Mouse (Mus musculus) CH12.LX (cell line): ENCODE measurements at regions not wholly inside any gene's neighbourhood (a gene's known extent, or its start where the extent isn't known, plus 50 kb on each side); places are given as distances from the start of the nearest gene placed in this dataset.

Experiments used
- DNase-seq: peaks from one replicate; pipeline ENCODE4 v3.0.0-alpha.2; 2013; ENCODE audit errors: extremely low read depth
- H3K27ac ChIP-seq: 2 replicates; pipeline ENCODE4 v1.5.1; 2012; ENCODE audit warnings: low read depth, mild to moderate bottlenecking, control low read depth, moderate library complexity; ENCODE audit not compliant: insufficient read depth
- H3K27me3 ChIP-seq: replicated peaks from 2 replicates; pipeline ENCODE3; 2012; ENCODE audit warnings: inconsistent platforms
- H3K36me3 ChIP-seq, 2 experiments: replicated peaks in 1 of 2; 2 replicates each; pipeline versions ENCODE3 to v1.6.1; 2012; ENCODE audit warnings: inconsistent platforms in 1 of 2, low read length in 1 of 2, mild to moderate bottlenecking in 1 of 2, mixed read lengths in 1 of 2, moderate library complexity in 1 of 2; ENCODE audit not compliant: control insufficient read depth in 1 of 2, insufficient read depth in 1 of 2
- H3K4me1 ChIP-seq, 2 experiments: 2 replicates each; pipeline ENCODE4 v1.6.1; 2012; ENCODE audit warnings: inconsistent platforms in 1 of 2, moderate library complexity in 1 of 2; ENCODE audit not compliant: insufficient read depth in 2 of 2, control insufficient read depth in 1 of 2
- H3K4me2 ChIP-seq: 2 replicates; pipeline ENCODE4 v1.6.1; 2012; ENCODE audit warnings: low read depth, mild to moderate bottlenecking, control low read depth; ENCODE audit not compliant: poor library complexity, insufficient read depth, severe bottlenecking
- H3K4me3 ChIP-seq, 3 experiments: fragments of 150-350 bp in 1 of 3; sonication (generic) in 1 of 3; replicated peaks in 1 of 3; 2 replicates each; pipeline versions ENCODE3 to v1.5.1; 2011 to 2012; ENCODE audit warnings: low read depth in 2 of 3, low read length in 2 of 3, mild to moderate bottlenecking in 2 of 3, moderate library complexity in 2 of 3, control low read depth in 1 of 3, improper control_type of control experiment in 1 of 3, inconsistent platforms in 1 of 3, mixed read lengths in 1 of 3; ENCODE audit not compliant: poor library complexity in 1 of 3
- H3K79me2 ChIP-seq: replicated peaks from 2 replicates; pipeline ENCODE4 v1.6.1; 2012; ENCODE audit warnings: mild to moderate bottlenecking, moderate library complexity; ENCODE audit not compliant: control insufficient read depth, poor library complexity, insufficient read depth, severe bottlenecking; ENCODE audit errors: extremely low read depth
- H3K9ac ChIP-seq: 2 replicates; pipeline ENCODE4 v1.6.1; 2012; ENCODE audit warnings: low read depth, mild to moderate bottlenecking, control low read depth, moderate library complexity; ENCODE audit not compliant: insufficient read depth
- H3K9me3 ChIP-seq: replicated peaks from 2 replicates; pipeline ENCODE3; 2012; ENCODE audit warnings: low read length, inconsistent platforms, mixed read lengths
- BHLHE40 ChIP-seq: IDR thresholded peaks from 2 replicates; pipeline ENCODE4 v1.6.1; 2011; ENCODE audit warnings: mild to moderate bottlenecking, low read depth, low read length, improper control_type of control experiment
- CHD2 ChIP-seq: IDR thresholded peaks from 2 replicates; pipeline ENCODE4 v1.6.1; 2011; ENCODE audit warnings: low read length, improper control_type of control experiment
- CTCF ChIP-seq, 2 experiments: IDR thresholded peaks in 1 of 2; conservative IDR thresholded peaks in 1 of 2; 2 replicates each; pipeline ENCODE4 v1.5.1; 2011 to 2012; ENCODE audit warnings: low read depth in 2 of 2, low read length in 2 of 2, improper control_type of control experiment in 1 of 2, inconsistent platforms in 1 of 2, mild to moderate bottlenecking in 1 of 2, moderate library complexity in 1 of 2
- E2F4 ChIP-seq: IDR thresholded peaks from 2 replicates; pipeline ENCODE4 v1.6.1; 2011; ENCODE audit warnings: low read depth, low read length, improper control_type of control experiment; ENCODE audit not compliant: insufficient replicate concordance
- EP300 ChIP-seq: IDR thresholded peaks from 2 replicates; pipeline ENCODE4 v1.6.1; 2011; ENCODE audit warnings: low read length, improper control_type of control experiment
- GABPA ChIP-seq: IDR thresholded peaks from 2 replicates; pipeline ENCODE4 v1.6.1; 2012; ENCODE audit warnings: low read depth, low read length, improper control_type of control experiment, inconsistent platforms; ENCODE audit not compliant: insufficient replicate concordance
- HCFC1 ChIP-seq: IDR thresholded peaks from 2 replicates; pipeline ENCODE4 v1.6.1; 2012; ENCODE audit warnings: low read depth, mild to moderate bottlenecking, inconsistent platforms, low read length, improper control_type of control experiment
- JUND ChIP-seq: conservative IDR thresholded peaks from 2 replicates; pipeline ENCODE4 v1.6.1; 2011; ENCODE audit warnings: low read depth, low read length, improper control_type of control experiment
- KAT2A ChIP-seq: IDR thresholded peaks from 2 replicates; pipeline ENCODE4 v1.6.1; 2012; ENCODE audit warnings: low read length, improper control_type of control experiment, inconsistent platforms; ENCODE audit not compliant: insufficient replicate concordance
- MAX ChIP-seq: IDR thresholded peaks from 2 replicates; pipeline ENCODE4 v1.6.1; 2011; ENCODE audit warnings: low read length, improper control_type of control experiment
- MEF2A ChIP-seq: IDR thresholded peaks from 2 replicates; pipeline ENCODE4 v1.6.1; 2014; ENCODE audit warnings: low read depth, mild to moderate bottlenecking, inconsistent platforms, low read length, improper control_type of control experiment, borderline replicate concordance
- NELFE ChIP-seq: IDR thresholded peaks from 2 replicates; pipeline ENCODE4 v1.6.1; 2011; ENCODE audit warnings: low read depth, low read length, improper control_type of control experiment
- NRF1 ChIP-seq: IDR thresholded peaks from 2 replicates; pipeline ENCODE4 v1.6.1; 2014; ENCODE audit warnings: low read depth, mild to moderate bottlenecking, inconsistent platforms, low read length, improper control_type of control experiment, moderate library complexity
- POLR2A ChIP-seq: IDR thresholded peaks from 2 replicates; pipeline ENCODE4 v1.6.1; 2011; ENCODE audit warnings: low read depth, mild to moderate bottlenecking, improper control_type of control experiment, low read length
- POLR2AphosphoS2 ChIP-seq: IDR thresholded peaks from 2 replicates; pipeline ENCODE4 v1.6.1; 2011; ENCODE audit warnings: low read depth, low read length, improper control_type of control experiment
- TCF12 ChIP-seq: IDR thresholded peaks from 2 replicates; pipeline ENCODE4 v1.6.1; 2014; ENCODE audit warnings: low read depth, mild to moderate bottlenecking, inconsistent platforms, low read length, improper control_type of control experiment
- USF1 ChIP-seq: IDR thresholded peaks from 2 replicates; pipeline ENCODE4 v1.6.1; 2014; ENCODE audit warnings: low read depth, mild to moderate bottlenecking, inconsistent platforms, low read length, improper control_type of control experiment
- ZC3H11A ChIP-seq: IDR thresholded peaks from 2 replicates; pipeline ENCODE4 v1.6.1; 2012; ENCODE audit warnings: low read depth, mild to moderate bottlenecking, inconsistent platforms, low read length, improper control_type of control experiment
- dilution Hi-C: fragments of 300-500 bp; cut with MboI; formaldehyde crosslinking; loops from 2 replicates; pipeline ENCODE4 v1.14.3; 2020; ENCODE audit warnings: low sequenced_read_pairs; ENCODE audit not compliant: extremely low pct_unique_long_range_greater_than_20kb, extremely low pct_ligation_motif_present
- in situ Hi-C: fragments of 300-500 bp; cut with MboI; formaldehyde crosslinking; loops from 3 replicates; pipeline ENCODE4 v1.14.3; 2019; ENCODE audit warnings: low sequenced_read_pairs, low pct_ligation_motif_present, low pct_unique_long_range_greater_than_20kb, mixed read lengths

DNA sequence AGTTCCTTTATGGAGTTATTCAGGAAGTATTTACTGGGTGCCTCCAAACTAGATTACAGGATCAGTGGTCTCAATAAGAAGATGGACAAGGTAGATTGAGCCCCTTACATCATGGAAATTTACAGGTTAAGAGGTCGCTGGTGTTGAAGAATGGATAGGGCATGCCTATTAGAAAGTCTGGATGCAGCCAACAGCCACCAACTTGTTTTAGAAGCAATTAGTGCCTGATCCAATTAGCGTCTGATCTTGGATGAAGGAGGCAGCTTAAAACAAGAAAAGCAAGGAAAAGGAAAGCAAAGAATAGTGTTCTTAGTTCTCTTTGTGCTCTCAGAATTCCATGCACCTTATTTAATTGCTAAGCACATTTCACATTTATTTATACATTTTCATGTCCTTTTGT, 182.8 kb upstream of the Tsc22d2 start:
- Histone ChIP-seq H3K4me1 (no peaks in the 10 kb centered on the region), H3K79me2 (no peaks in the 10 kb centered on the region), H3K4me3 (no peak overlapping the region), H3K9me3 (no peaks in the 10 kb centered on the region), H3K4me2 (no peak overlapping the region), H3K9ac (no peak overlapping the region), H3K36me3 (no peaks in the 10 kb centered on the region), H3K27ac (no peak overlapping the region), H3K27me3 (no peaks in the 10 kb centered on the region)
- TF ChIP-seq HCFC1 (no peak), GABPA (no peak)
- dilution Hi-C loops = no loop called here
- in situ Hi-C loops = no loop called here
- no peak for DNase-seq

DNA sequence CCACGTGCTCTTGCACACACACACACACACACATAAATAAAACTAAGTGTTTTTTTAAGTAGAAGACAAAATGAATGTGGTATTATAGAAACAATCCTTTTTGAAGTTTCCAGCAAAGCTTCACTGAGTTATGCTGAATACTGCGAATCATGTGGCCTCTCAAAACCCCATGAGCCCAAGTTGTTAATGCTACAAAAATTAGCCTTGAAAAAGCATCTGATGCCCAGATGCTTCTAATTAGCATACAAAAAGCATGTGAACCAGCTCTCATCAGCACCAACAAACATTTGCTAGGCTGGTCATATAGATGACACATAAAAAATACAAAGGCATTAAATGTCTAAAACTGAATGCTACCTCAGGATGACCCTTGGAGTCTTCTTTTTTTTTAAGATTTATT, 181.2 kb upstream of the Tsc22d2 start:
- no peaks in the 10 kb centered on the region for H3K27me3 ChIP-seq
- no peak overlapping the region for H3K9ac ChIP-seq
- H3K27ac ChIP-seq = no peak overlapping the region
- H3K36me3 ChIP-seq = no peaks in the 10 kb centered on the region
- DNase-seq = no peak
- in situ Hi-C loops = no loop called here
- TF ChIP-seq POLR2AphosphoS2 (no peak), EP300 (no peak), JUND (no peak), BHLHE40 (no peak), HCFC1 (no peak), MEF2A (no peak), E2F4 (no peak)
- dilution Hi-C loops = no loop called here
- H3K4me2 ChIP-seq = no peak overlapping the region
- no peaks in the 10 kb centered on the region for H3K4me1 ChIP-seq
- H3K79me2 ChIP-seq = no peaks in the 10 kb centered on the region
- no peak overlapping the region for H3K4me3 ChIP-seq
- no peaks in the 10 kb centered on the region for H3K9me3 ChIP-seq

DNA sequence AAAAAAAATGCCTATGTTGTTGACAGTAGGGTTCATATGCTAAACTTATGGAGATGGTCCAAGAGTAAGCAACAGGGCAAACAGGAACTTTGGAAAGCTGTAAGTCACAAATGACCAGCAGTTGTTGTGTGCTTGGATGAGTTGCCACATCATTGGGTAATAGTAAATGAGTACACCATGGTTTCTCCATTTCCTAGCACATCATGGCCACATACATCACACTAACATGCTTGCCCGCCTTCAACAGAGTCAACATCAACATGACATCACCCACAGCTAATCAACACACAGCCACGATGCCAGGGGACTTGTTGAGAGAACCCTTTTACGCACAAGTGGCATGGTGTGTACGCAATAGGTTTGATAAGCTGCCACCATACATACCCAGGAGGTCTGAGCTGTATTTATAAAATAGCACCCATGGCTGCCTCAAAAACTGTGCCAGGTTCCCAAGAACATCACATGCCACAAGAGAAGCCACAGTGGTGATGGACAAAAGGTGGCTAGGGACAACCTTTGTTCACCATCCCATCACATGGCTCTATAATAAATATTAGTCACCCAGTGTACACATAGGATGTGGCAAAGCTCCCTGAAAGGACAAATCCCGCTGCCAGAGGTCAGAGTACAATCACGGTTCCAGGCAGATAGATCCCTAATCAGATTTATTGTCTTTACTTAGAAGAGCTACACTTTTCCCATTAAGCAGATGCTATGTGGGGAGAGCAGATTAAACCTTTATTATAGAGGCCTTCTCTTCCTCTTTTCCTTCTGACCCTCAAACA, 179.5 kb upstream of the Tsc22d2 start:
- no peaks in the 10 kb centered on the region for H3K79me2 ChIP-seq
- H3K9me3 ChIP-seq = peaks cover 4% of the 10 kb centered on the region
- DNase-seq = no peak
- in situ Hi-C loops = no loop called here
- TF ChIP-seq NELFE (no peak), CHD2 (no peak), POLR2A (no peak), MAX (no peak), CTCF (conservative IDR thresholded peaks at IDR 0.05 in 1 of 2, IDR thresholded peaks at IDR 0.05 in 1 of 2; ENCODE audit: low read depth in 2 of 2, low read length in 2 of 2) (no peak), KAT2A (no peak), TCF12 (no peak), HCFC1 (no peak), NRF1 (no peak), USF1 (no peak), ZC3H11A (no peak)
- no peak overlapping the region for H3K4me2 ChIP-seq
- H3K4me1 ChIP-seq = no peaks in the 10 kb centered on the region
- H3K4me3 ChIP-seq = no peak overlapping the region
- dilution Hi-C loops = no loop called here
- no peaks in the 10 kb centered on the region for H3K36me3 ChIP-seq
- no peaks in the 10 kb centered on the region for H3K27me3 ChIP-seq
- H3K27ac ChIP-seq = no peak overlapping the region
- H3K9ac ChIP-seq = no peak overlapping the region
